Mouse (Mus musculus) right cerebral cortex, postnatal 36 days (tissue): ENCODE data around the gene Gm21366.
"Not testable (repeated sequence)": the region's sequence is repeated elsewhere in the genome, so short reads cannot be mapped to it uniquely, and the experiment has no call there.

Experiments used
- DNase-seq, 2 experiments: peaks; one replicate each; pipeline ENCODE4 v3.0.0; 2022; ENCODE audit warnings: low spot score in 2 of 2, mixed read lengths in 1 of 2

Gene Gm21366

GRCm38 (mm10) chrY:22861156-22861555 is at the start of gene Gm21366:
TSS of gene Gm21366 (minus strand) at chrY:22861256.
- DNase-seq = not testable (repeated sequence)
